10 mouse cellular contexts compared by ENCODE assay signal in the genomic region with DNA sequence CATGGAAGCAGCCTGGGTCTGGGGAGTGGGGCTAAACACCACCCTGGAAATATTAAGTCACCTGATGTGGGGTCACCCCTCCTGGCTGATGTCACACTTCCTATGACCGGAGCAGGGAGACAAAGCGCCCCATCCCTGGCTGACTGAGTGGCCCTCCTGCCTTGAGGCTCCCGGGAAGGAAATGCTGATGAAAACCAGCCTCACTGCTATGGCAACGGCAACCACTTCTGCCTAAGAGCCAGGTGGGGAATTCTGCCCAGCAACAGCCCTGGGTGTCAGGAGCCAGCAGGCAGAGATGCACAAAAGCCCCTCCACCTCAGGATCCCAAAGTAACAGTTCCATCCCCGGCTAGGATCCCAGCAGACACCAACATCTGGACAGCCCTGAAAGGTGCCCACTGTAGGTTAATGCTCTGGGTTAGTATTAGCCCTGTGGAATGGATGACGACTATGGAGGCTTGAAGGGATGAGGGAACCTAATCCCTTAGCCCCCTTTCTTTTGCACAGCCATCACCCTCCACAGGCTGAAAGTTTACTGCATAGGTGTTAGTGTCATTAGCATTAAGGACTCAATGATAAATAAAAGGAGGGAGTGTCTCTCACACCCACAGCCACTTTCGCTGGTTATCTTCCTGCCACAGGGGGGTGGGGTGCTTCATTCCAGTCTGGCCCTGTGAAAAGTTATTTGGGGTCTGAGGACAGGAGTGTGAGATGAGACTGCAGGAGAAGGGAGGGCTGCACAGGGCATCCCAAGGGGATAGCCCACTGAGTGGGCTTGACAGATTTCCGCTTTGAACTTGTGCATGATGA. TPM values are rescaled to one million over a fixed set of nuclear protein-coding genes. Genes with fewer than 3 reads are reported as not detected.
DNase-seq lines count a peak whose midpoint lies in the region; ATAC-seq lines count a peak whose summit lies in the region.
"Had no signal": no experiment of that assay in that cellular context is flagged by ENCODE, and none has a peak within 500 bp of the region (broad histone marks: within the 10 kb centered on the region; RNA-seq: fewer than 3 reads in every experiment).

No protein-coding gene starts in this region.

- no peaks in the 10 kb centered on the region for H3K9me3 ChIP-seq in embryonic facial prominence, embryonic 14.5 days (ENCODE audit: control insufficient read depth, low read length)
- no peaks in the 10 kb centered on the region for H3K9me3 ChIP-seq in hindbrain, embryonic 16.5 days (ENCODE audit: control insufficient read depth, low read length)
- H3K9me3 ChIP-seq in midbrain, embryonic 15.5 days: no peaks in the 10 kb centered on the region

- DNase-seq in left cerebral cortex, postnatal 10 days (ENCODE audit: extremely low spot score in 1 of 2, low spot score in 2 of 2): peak; percentile 53 to 63
- no peak for DNase-seq in left cerebral cortex, adult 8-10 months (ENCODE audit: low spot score in 2 of 2)
- peak; percentile 57 for DNase-seq in embryonic facial prominence, embryonic 14.5 days (ENCODE audit: low spot score)
- DNase-seq in gastrocnemius, adult 8-10 months (ENCODE audit: low spot score in 2 of 2): no peak
- DNase-seq in lung, postnatal 25 days (ENCODE audit: low spot score): no peak
- no peak for DNase-seq in layer of hippocampus, adult 8-10 months (ENCODE audit: low spot score in 2 of 2)

- H3K4me3 ChIP-seq in embryonic facial prominence, embryonic 14.5 days (ENCODE audit: low read depth, low read length): no peak overlapping the region
- no peak overlapping the region for H3K4me3 ChIP-seq in hindbrain, embryonic 16.5 days (ENCODE audit: low read length)
- H3K4me3 ChIP-seq in midbrain, embryonic 15.5 days: no peak overlapping the region
- H3K4me3 ChIP-seq: megakaryocyte, embryonic 14.5 days had no signal

- H3K4me2 ChIP-seq in embryonic facial prominence, embryonic 14.5 days (ENCODE audit: low read depth, low read length): no peak overlapping the region
- H3K4me2 ChIP-seq in hindbrain, embryonic 16.5 days (ENCODE audit: low read length): peak overlapping the region; percentile 18; the same call in 1 of the 2 replicates
- peak overlapping the region; percentile 10; the same call in 1 of the 2 replicates for H3K4me2 ChIP-seq in midbrain, embryonic 15.5 days

- 24% methylated on average over 8 of the region's 8 CpGs for WGBS in embryonic facial prominence, embryonic 14.5 days
- WGBS in hindbrain, embryonic 16.5 days: 13% methylated on average over 8 of the region's 8 CpGs
- 11% methylated on average over 8 of the region's 8 CpGs for WGBS in midbrain, embryonic 15.5 days

- no peaks in the 10 kb centered on the region for H3K27me3 ChIP-seq in embryonic facial prominence, embryonic 14.5 days (replicated peaks; ENCODE audit: control insufficient read depth, insufficient read depth, low read length)
- no peaks in the 10 kb centered on the region for H3K27me3 ChIP-seq in hindbrain, embryonic 16.5 days (replicated peaks; ENCODE audit: control insufficient read depth, insufficient read depth, low read length)
- no peaks in the 10 kb centered on the region for H3K27me3 ChIP-seq in midbrain, embryonic 15.5 days (replicated peaks)

- H3K4me1 ChIP-seq in embryonic facial prominence, embryonic 14.5 days (ENCODE audit: control insufficient read depth, insufficient read depth, low read length): peaks cover 10% of the 10 kb centered on the region
- H3K4me1 ChIP-seq in hindbrain, embryonic 16.5 days (ENCODE audit: control insufficient read depth, insufficient read depth, low read depth, low read length): peaks cover 25% of the 10 kb centered on the region
- H3K4me1 ChIP-seq in midbrain, embryonic 15.5 days: peaks cover 55% of the 10 kb centered on the region

- H3K9ac ChIP-seq in embryonic facial prominence, embryonic 14.5 days (ENCODE audit: low read depth, low read length): no peak overlapping the region
- peak overlapping the region; percentile 9; the same call in 1 of the 2 replicates for H3K9ac ChIP-seq in hindbrain, embryonic 16.5 days (ENCODE audit: low read depth, low read length)
- H3K9ac ChIP-seq in midbrain, embryonic 15.5 days: no peak overlapping the region

- H3K27ac ChIP-seq in embryonic facial prominence, embryonic 14.5 days (replicated peaks; ENCODE audit: low read depth, low read length): no peak overlapping the region
- H3K27ac ChIP-seq in hindbrain, embryonic 16.5 days (ENCODE audit: low read depth, low read length): peak overlapping the region; percentile 37; the same call in 1 of the 2 replicates
- peak overlapping the region; percentile 75 for H3K27ac ChIP-seq in midbrain, embryonic 15.5 days

- intact Hi-C loops in left cerebral cortex, postnatal 10 days (cut with DNase I): no loop called here

- peak; percentile 32; the same call in 1 of the 2 replicates for ATAC-seq in embryonic facial prominence, embryonic 14.5 days (ENCODE audit: low read depth)
- ATAC-seq in hindbrain, embryonic 16.5 days: peak; percentile 66
- ATAC-seq in midbrain, embryonic 15.5 days (replicated peaks): peak; percentile 51

- H3K36me3 ChIP-seq in embryonic facial prominence, embryonic 14.5 days (ENCODE audit: control insufficient read depth, insufficient read depth, low read length): no peaks in the 10 kb centered on the region
- H3K36me3 ChIP-seq in hindbrain, embryonic 16.5 days (ENCODE audit: control insufficient read depth, insufficient read depth, low read length): no peaks in the 10 kb centered on the region
- no peaks in the 10 kb centered on the region for H3K36me3 ChIP-seq in midbrain, embryonic 15.5 days (replicated peaks)

RNA-seq across cellular contexts. Expression of gene Nkain1, which starts 21.5 kb away (rescaled TPM):
- total RNA-seq in left cerebral cortex, postnatal 10 days (2021): 10 to 100 TPM; 65.4 to 67.0 TPM
- total RNA-seq in left cerebral cortex, adult 8-10 months (2022): 10 to 100 TPM; 37.8 to 40.9 (median 39.0) TPM
- polyA plus RNA-seq in embryonic facial prominence, embryonic 14.5 days (2014; fragmentation: Nextera tagmentation; extraction: Ambion mirVana): 3.6 and 4.7 TPM in 2 replicates
- polyA plus RNA-seq in hindbrain, embryonic 16.5 days (2015; fragmentation: Nextera tagmentation; extraction: Ambion mirVana): 2.4 and 6.6 TPM in 2 replicates
- polyA plus RNA-seq in midbrain, embryonic 15.5 days (2015; fragmentation: Nextera tagmentation; extraction: Ambion mirVana): 12.8 and 13.6 TPM in 2 replicates
- total RNA-seq in gastrocnemius, adult 8-10 months (2022): 10 to 100 TPM; 14.8 to 37.2 (median 25.9) TPM
- total RNA-seq in layer of hippocampus, adult 8-10 months (2022): 10 to 100 TPM; 27.0 to 39.6 (median 34.6) TPM
- polyA plus RNA-seq: stomach, embryonic 16.5 days had no signal

Comparison
In these comparisons a context has a peak if more than half of its experiments do, and no peak if none do; other contexts are left out.
1. DNase-seq: peak in left cerebral cortex, postnatal 10 days (2 of 2) and embryonic facial prominence, embryonic 14.5 days (single experiment); none in left cerebral cortex, adult 8-10 months (0 of 2), gastrocnemius, adult 8-10 months (0 of 2), lung, postnatal 25 days (single experiment) and layer of hippocampus, adult 8-10 months (0 of 2).
2. Peak in every context shown above with its lines, with median percentiles within 50 percentile points of each other: ATAC-seq.